Mouse (Mus musculus) spleen, adult 2 months (tissue): Measurements from ENCODE around the gene Gm4491. TPM values are rescaled to one million over a fixed set of nuclear protein-coding genes. Genes with fewer than 3 reads are reported as not detected.

Experiments
- DNase-seq, 2 experiments: peaks; one replicate each; pipeline versions ENCODE4 v3.0.0 to v3.0.0-alpha.2; 2012 to 2021; ENCODE audit warnings: low spot score in 2 of 2, low read depth in 1 of 2
- H3K27ac ChIP-seq: fragments of 200-500 bp; 2 replicates; pipeline ENCODE4 v1.5.1; 2012; ENCODE audit warnings: low read length, inconsistent platforms; ENCODE audit not compliant: insufficient read depth
- H3K27me3 ChIP-seq: fragments of 200-500 bp; 2 replicates; pipeline ENCODE4 v1.6.1; 2012; ENCODE audit warnings: mild to moderate bottlenecking, moderate library complexity, low read length, inconsistent platforms; ENCODE audit not compliant: control insufficient read depth, insufficient read depth
- H3K36me3 ChIP-seq: fragments of 200-500 bp; 2 replicates; pipeline ENCODE4 v1.6.1; 2012; ENCODE audit warnings: mild to moderate bottlenecking, low read length, inconsistent platforms; ENCODE audit not compliant: control insufficient read depth, insufficient read depth
- H3K4me1 ChIP-seq: fragments of 200-500 bp; 2 replicates; pipeline ENCODE4 v1.6.1; 2011; ENCODE audit warnings: inconsistent platforms; ENCODE audit not compliant: control insufficient read depth, insufficient read depth, insufficient read length
- H3K4me3 ChIP-seq: fragments of 200-500 bp; 2 replicates; pipeline ENCODE4 v1.5.1; 2011; ENCODE audit warnings: mild to moderate bottlenecking, inconsistent platforms; ENCODE audit not compliant: insufficient read depth, insufficient read length; ENCODE audit errors: extremely low read depth
- CTCF ChIP-seq: fragments of 200-500 bp; IDR thresholded peaks from 2 replicates; pipeline ENCODE4 v1.5.1; 2011; ENCODE audit warnings: mild to moderate bottlenecking, inconsistent platforms; ENCODE audit not compliant: insufficient read depth, insufficient read length, insufficient replicate concordance; ENCODE audit errors: extremely low read depth
- POLR2A ChIP-seq: fragments of 200-500 bp; IDR thresholded peaks from 2 replicates; pipeline ENCODE4 v1.6.1; 2011; ENCODE audit warnings: low read depth, low read length, inconsistent platforms
- WGBS: fragments of 180-500 bp; shearing (Covaris S2); methylation state at CpG from one replicate; pipeline ENCODE4 v1.1.7; 2018; 5-methylcytosine and 5-hydroxymethylcytosine counted together
- polyA plus RNA-seq: library from polyadenylated mRNA; depleted of rRNA; stranded (reverse); fragments of >200 nt; gene quantifications from 2 replicates; pipeline ENCODE4 v1.2.3, GENCODE M21; 2012; rRNA removed

Gene Gm4491
- polyA plus RNA-seq, result not detected in 2 replicates

DNA sequence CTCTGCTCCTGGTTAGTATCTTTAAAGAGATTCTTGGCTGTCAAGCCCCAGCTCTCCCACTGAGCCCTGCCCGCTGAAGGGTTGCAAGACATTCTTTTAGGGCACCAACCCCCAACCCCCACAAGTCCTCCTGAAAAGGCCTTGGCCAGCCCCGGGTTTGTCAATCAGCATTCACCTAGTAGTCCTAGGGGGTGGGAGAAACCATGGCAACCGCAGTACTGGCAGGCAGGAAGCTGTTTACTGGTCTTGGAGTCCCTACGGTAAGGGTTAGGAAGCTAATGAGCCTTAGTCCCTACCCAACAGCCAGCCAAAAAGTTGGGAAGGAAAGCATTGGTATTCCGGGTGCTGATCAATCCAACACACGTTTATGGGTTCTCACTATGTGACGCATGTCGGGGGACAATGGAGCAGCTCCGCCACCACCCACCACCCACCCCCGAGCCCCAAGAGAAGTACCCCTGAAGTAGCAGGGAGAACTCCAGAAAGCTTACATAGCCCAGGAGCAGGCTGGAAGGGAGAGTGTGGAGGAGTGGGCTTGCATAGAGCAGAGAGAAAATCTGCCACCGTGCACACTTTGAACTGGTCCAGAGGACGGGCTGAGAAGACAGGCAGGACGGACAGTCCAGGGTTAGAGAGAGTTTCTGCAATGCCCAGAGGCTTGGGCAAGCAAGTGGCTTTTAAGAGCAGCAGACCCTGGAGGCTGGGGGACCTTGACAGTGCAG lies at the start of gene Gm4491:
Gene Gm4491, minus strand, starts transcription at position 61 of the 722 bp plus-strand sequence.
- TF ChIP-seq POLR2A (no peak), CTCF (no peak)
- Histone ChIP-seq H3K27ac (no peak within 1 kb of the TSS), H3K4me1 (no peaks in the 10 kb centered on the region), H3K4me3 (no peak within 1 kb of the TSS), H3K36me3 (no peaks in the 10 kb centered on the region), H3K27me3 (0 out of 2 replicates have a peak, but pooled peaks cover 1% of the 10 kb centered on the region)
- no peak for DNase-seq
- WGBS, result 53% methylated on average over 13 of the region's 13 CpGs

DNA sequence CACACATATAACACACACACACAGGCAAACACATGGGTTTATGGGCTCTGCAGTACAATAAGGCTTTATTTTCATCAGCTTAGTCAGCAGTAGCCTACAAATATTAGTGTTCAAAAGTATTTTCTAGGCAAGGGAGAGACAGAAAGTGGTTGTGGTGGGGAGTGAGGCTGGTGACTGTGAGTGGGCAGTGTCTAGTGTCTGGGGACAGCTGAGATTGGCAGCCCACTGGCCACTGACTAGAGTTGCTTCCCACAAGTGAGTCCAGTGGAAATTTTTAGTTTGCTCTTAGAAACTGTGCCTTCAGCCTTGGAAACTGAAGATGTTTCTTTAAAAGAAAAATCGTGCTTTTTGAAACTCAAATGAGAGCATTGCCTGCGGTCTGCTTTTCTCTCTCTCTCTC lies 46.1 kb upstream of the Gm4491 start:
- TF ChIP-seq POLR2A, result no peak
- TF ChIP-seq CTCF, result no peak
- 58% methylated on average over 2 of the region's 2 CpGs for WGBS

DNA sequence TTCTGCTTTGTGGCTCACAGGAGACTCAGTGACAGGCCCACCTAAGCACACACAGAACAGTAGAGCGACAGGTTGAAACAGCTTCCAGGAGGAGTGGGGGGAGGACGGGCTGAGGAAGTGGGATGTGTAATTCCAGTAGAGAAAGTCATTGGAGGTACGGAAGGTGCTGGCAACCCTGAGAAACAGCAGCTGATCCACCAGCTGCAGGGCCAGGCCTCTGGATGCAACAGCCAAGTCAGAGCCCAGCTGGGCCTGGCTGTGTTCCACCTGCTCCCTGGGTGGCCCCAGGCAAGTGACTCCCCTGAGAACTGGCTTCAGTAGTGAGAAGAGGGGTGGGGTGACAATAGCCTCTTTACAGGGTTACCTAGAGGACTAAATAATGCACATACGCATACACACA lies 45.5 kb upstream of the Gm4491 start:
- Histone ChIP-seq H3K36me3 (no peaks in the 10 kb centered on the region), H3K27ac (no peak overlapping the region), H3K4me3 (no peak overlapping the region), H3K4me1 (no peaks in the 10 kb centered on the region), H3K27me3 (no peaks in the 10 kb centered on the region)
- WGBS, result 88% methylated on average over 4 of the region's 4 CpGs
- no peak for TF ChIP-seq POLR2A
- no peak for TF ChIP-seq CTCF
- no peak for DNase-seq

More for the DNA sequence above, 46.1 kb upstream of the Gm4491 start:
- no peaks in the 10 kb centered on the region for H3K4me1 ChIP-seq
- H3K27ac ChIP-seq, result no peak overlapping the region
- H3K4me3 ChIP-seq, result no peak overlapping the region
- H3K36me3 ChIP-seq, result no peaks in the 10 kb centered on the region
- no peaks in the 10 kb centered on the region for H3K27me3 ChIP-seq
- DNase-seq, result no peak

DNA sequence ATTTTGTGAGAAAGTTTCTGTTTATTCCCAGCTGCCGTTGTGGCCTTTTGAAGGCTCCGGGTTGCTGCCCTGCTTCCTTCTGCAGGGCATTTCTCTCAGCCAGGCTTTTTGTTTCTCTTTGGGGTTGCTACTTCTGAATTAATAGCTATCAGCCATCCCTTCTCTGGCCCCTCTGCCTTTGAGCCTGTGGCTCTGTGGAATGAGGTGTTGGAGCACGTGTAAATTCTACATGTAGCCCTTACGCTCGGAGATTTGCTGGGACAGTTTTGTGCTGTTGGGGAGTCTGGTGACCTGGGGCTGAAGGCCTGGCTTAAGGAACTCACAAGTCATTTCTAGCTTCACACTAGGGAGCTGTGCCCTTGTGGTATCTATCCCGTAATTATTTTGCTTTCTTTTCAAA lies 39.2 kb upstream of the Gm4491 start:
- Histone ChIP-seq H3K4me3 (no peak overlapping the region), H3K27ac (no peak overlapping the region), H3K4me1 (no peaks in the 10 kb centered on the region), H3K27me3 (no peaks in the 10 kb centered on the region), H3K36me3 (no peaks in the 10 kb centered on the region)
- TF ChIP-seq POLR2A, result no peak
- TF ChIP-seq CTCF, result no peak
- no peak for DNase-seq
- 63% methylated on average over 6 of the region's 6 CpGs for WGBS

DNA sequence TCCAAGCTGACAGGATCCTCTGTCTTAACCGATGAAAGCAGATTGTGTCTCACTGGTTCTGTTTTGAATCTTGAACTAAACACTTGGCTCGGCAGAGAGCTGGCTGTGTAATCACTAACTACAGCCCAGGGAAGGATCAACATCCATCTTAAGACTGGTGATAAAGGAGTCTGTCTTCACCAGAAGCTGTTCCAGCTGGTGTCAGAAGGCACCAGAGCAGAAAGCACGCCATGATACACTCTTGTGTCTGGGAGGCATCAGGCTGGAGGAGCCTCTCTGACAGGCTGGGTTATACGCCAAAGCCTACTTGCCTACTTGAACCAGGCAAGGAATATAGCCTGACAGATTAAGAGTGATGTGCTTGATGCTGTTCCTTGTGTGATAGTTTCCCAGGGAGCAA lies 30.1 kb upstream of the Gm4491 start:
- H3K4me3 ChIP-seq, result no peak overlapping the region
- no peak overlapping the region for H3K27ac ChIP-seq
- H3K27me3 ChIP-seq, result no peaks in the 10 kb centered on the region
- H3K4me1 ChIP-seq, result no peaks in the 10 kb centered on the region
- WGBS, result 60% methylated on average over 4 of the region's 4 CpGs
- no peaks in the 10 kb centered on the region for H3K36me3 ChIP-seq
- no peak for DNase-seq
- TF ChIP-seq POLR2A, result no peak
- no peak for TF ChIP-seq CTCF

DNA sequence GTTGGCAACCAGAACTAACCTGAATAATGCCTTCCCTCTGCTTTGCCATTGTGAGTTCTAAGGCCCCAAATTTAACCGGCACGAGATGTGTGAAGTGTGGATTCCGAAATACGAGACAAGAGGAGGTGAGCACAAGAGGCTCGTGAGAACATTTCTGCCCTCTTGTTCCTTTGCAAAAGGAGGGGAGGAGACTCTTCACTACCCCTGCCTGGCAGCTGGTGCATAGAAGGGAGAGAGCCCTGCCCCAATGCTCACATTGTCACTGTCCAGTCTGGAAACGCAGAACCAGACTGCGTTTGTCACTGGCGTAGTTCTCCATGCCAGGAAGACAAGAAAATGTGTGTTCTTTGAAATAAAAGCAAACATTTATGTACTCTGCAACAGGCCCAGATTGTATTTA lies 19.6 kb upstream of the Gm4491 start:
- H3K4me1 ChIP-seq, result no peaks in the 10 kb centered on the region; the same call in 1 of the 2 replicates
- TF ChIP-seq POLR2A (no peak), CTCF (no peak)
- H3K36me3 ChIP-seq, result no peaks in the 10 kb centered on the region
- DNase-seq, result no peak
- 79% methylated on average over 8 of the region's 8 CpGs for WGBS
- no peak overlapping the region for H3K27ac ChIP-seq
- H3K27me3 ChIP-seq, result peaks cover 12% of the 10 kb centered on the region
- H3K4me3 ChIP-seq, result no peak overlapping the region

DNA sequence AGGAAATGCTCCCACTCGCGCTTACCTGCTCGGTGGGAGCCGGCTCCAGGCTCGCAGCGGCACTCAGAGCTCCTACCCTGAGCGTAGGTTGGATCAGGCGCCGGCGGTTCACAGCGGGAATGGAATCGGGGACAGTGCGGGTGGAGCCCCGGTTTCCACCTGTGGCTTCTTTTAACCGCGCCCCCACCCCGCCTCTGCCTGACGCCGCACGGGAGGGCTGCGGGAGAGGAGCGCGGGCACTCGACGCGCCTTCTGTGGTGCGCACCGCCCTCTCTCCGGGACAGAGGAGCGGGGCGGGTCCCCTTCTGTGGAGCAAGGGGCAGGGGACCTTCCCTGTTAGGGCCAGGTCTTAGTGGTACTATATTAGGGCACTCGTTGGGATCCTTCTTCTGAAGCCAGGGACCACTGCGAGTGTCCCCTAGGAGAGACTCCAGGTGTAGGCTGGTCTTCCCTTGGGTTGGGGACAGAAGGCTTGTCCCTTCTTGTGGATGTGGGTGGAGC lies 17.5 kb upstream of the Gm4491 start, which contains the start of gene Gjb6:
Gene Gjb6, minus strand, starts transcription at position 451 of the 501 bp plus-strand sequence.
- 8% methylated on average over 33 of the region's 33 CpGs for WGBS
- Histone ChIP-seq H3K4me1 (no peaks in the 10 kb centered on the region; the same call in 1 of the 2 replicates), H3K27me3 (peaks cover 12% of the 10 kb centered on the region), H3K36me3 (no peaks in the 10 kb centered on the region), H3K27ac (no peak within 1 kb of the TSS), H3K4me3 (no peak within 1 kb of the TSS)
- no peak for TF ChIP-seq CTCF
- DNase-seq, result no peak
